Mouse (Mus musculus): Measurements from ENCODE around the gene Chst7. TPM values are rescaled to one million over a fixed set of nuclear protein-coding genes. Genes with fewer than 3 reads are reported as not detected.

Gene Chst7
- polyA plus RNA-seq (2015; fragmentation: Nextera tagmentation; extraction: Ambion mirVana), result 4.1 and 4.9 TPM in 2 replicates

GRCm38 (mm10) chrX:20059381-20059971 lies at the start of gene Chst7:
Chst7 (plus strand) TSS chrX:20059560.
- ATAC-seq (ENCODE audit: low FRiP score), result peak; percentile 74
- peak within 1 kb of the TSS; percentile 60 for H3K9ac ChIP-seq
- H3K4me2 ChIP-seq, result peak within 1 kb of the TSS; percentile 70
- H3K36me3 ChIP-seq, result no peaks in the 10 kb centered on the region
- peaks cover 6% of the 10 kb centered on the region; the same call in 1 of the 2 replicates for H3K4me1 ChIP-seq (replicated peaks)
- H3K27me3 ChIP-seq, result peaks cover 10% of the 10 kb centered on the region
- WGBS, result 22% methylated on average over 40 of the region's 40 CpGs
- no peaks in the 10 kb centered on the region for H3K9me3 ChIP-seq
- H3K27ac ChIP-seq, result no peak within 1 kb of the TSS
- peak within 1 kb of the TSS; percentile 48 for H3K4me3 ChIP-seq

DNA sequence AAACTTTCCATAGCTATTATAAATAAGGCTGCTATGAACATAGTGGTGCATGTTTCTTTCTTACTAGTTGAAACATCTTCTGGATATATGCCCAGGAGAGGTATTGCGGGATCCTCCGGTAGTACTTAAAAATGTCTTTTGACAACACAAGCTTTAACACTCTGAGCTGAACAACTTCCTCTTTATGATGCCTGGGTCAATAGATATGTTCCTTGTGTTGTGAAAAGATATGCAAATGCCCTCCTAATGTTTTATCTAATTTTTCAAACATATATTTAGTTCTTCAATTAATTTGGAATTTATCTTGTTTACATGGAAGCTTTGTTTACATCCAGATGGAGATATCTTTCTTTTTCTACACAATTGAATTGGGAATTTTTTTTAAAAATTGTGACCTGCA lies 47.1 kb upstream of the Chst7 start:
- H3K4me2 ChIP-seq, result no peak overlapping the region
- no peaks in the 10 kb centered on the region for H3K27me3 ChIP-seq
- no peak for ATAC-seq (ENCODE audit: low FRiP score)
- no peak overlapping the region for H3K9ac ChIP-seq
- H3K27ac ChIP-seq, result no peak overlapping the region
- 98% methylated on average over 2 of the region's 2 CpGs for whole genome bisulfite sequencing
- H3K4me3 ChIP-seq, result no peak overlapping the region
- H3K36me3 ChIP-seq, result no peaks in the 10 kb centered on the region
- H3K9me3 ChIP-seq, result no peaks in the 10 kb centered on the region
- no peaks in the 10 kb centered on the region for H3K4me1 ChIP-seq (replicated peaks)

DNA sequence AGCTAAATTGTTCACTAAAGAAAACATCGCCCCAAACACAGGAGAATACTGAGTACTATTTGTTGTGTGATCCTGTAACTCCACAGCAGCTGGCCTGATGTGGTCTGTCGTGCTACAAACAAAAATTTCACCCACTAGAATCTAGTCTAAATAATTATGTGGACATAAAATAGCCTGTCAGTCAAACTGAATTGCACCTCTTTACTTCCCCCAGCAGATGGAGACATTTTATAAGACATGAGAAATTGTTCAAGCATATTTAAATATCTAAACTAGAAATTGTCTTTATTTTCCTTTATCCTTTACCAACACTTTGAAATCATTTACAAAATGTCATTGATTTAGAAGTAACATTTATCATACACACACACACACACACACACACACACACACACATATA lies 38.4 kb upstream of the Chst7 start:
- Histone ChIP-seq H3K27ac (no peak overlapping the region), H3K9me3 (no peaks in the 10 kb centered on the region), H3K27me3 (no peaks in the 10 kb centered on the region), H3K4me2 (no peak overlapping the region), H3K4me1 (replicated peaks) (no peaks in the 10 kb centered on the region), H3K4me3 (no peak overlapping the region), H3K9ac (no peak overlapping the region), H3K36me3 (no peaks in the 10 kb centered on the region)
- 56% methylated on average over 2 of the region's 2 CpGs for WGBS
- no peak for ATAC-seq (ENCODE audit: low FRiP score)

GRCm38 (mm10) chrX:20060096-20060768 lies 872 bp downstream of the Chst7 start:
- Histone ChIP-seq H3K9ac (peak overlapping the region; percentile 60), H3K36me3 (no peaks in the 10 kb centered on the region), H3K27me3 (peaks cover 10% of the 10 kb centered on the region), H3K4me2 (peak overlapping the region; percentile 70), H3K9me3 (no peaks in the 10 kb centered on the region), H3K4me3 (peak overlapping the region; percentile 48), H3K4me1 (replicated peaks) (peaks cover 6% of the 10 kb centered on the region; the same call in 1 of the 2 replicates), H3K27ac (no peak overlapping the region)
- 23% methylated on average over 60 of the region's 65 CpGs for WGBS
- peak; percentile 71 for ATAC-seq (ENCODE audit: low FRiP score)

DNA sequence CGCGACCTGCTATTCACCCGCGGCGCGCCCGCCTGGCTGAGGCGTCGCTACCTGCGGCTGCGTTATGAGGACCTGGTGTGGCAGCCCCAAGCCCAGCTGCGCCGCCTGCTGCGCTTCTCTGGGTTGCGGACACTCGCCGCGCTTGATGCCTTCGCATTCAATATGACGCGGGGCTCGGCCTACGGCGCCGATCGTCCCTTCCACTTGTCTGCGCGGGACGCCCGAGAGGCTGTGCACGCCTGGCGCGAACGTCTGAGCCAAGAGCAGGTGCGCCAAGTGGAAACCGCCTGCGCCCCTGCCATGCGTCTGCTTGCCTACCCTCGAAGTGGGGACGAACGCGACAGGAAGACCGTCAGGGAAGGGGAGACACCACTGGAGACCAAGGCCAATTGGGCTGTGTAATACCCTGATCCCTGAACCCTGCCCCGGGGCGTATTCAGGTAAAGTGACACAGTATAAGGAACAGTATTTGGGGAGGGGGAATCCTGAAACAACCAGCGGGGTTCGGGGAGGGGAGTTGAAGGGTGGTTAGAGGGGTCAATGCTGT lies 1.5 kb downstream of the Chst7 start:
- Histone ChIP-seq H3K27me3 (peaks cover 10% of the 10 kb centered on the region), H3K9me3 (no peaks in the 10 kb centered on the region), H3K9ac (peak overlapping the region; percentile 60), H3K4me3 (peak overlapping the region; percentile 48), H3K36me3 (no peaks in the 10 kb centered on the region), H3K4me2 (peak overlapping the region; percentile 70), H3K27ac (no peak overlapping the region), H3K4me1 (replicated peaks) (peaks cover 6% of the 10 kb centered on the region; the same call in 1 of the 2 replicates)
- WGBS, result 27% methylated on average over 47 of the region's 47 CpGs
- ATAC-seq (ENCODE audit: low FRiP score), result peak; percentile 53

- no peak for ATAC-seq (ENCODE audit: low FRiP score)
- Histone ChIP-seq H3K4me3 (no peak overlapping the region), H3K9ac (no peak overlapping the region), H3K36me3 (no peaks in the 10 kb centered on the region), H3K27ac (no peak overlapping the region), H3K4me2 (no peak overlapping the region), H3K27me3 (peaks cover 10% of the 10 kb centered on the region), H3K9me3 (no peaks in the 10 kb centered on the region), H3K4me1 (replicated peaks) (peaks cover 6% of the 10 kb centered on the region; the same call in 1 of the 2 replicates)
- WGBS, result 51% methylated on average over 3 of the region's 3 CpGs
Observed at GRCm38 (mm10) chrX:20061764-20062480, 2.6 kb downstream of the Chst7 start.

DNA sequence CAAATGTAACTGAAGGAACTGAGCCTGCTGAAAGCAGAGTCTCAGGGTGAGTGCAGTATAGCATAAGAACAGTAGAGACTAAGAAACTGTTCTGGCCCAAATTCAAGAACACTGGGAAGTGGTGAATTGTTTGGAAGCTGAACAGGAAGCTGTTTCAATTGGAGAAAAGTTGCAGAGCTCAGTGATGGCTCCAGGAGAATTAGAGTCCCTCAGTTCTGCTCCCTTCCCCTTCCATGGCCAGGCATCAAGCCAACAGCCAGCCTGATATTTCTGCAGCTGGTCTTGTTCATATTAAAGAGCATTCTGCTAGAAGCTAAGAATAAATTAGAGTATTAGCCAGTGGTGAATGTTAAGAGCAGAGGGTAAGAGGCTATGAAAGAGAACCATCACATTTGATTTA lies 7.3 kb downstream of the Chst7 start:
- Histone ChIP-seq H3K4me1 (replicated peaks) (no peaks in the 10 kb centered on the region), H3K9ac (no peak overlapping the region), H3K36me3 (no peaks in the 10 kb centered on the region), H3K4me2 (no peak overlapping the region), H3K27me3 (peaks cover 5% of the 10 kb centered on the region), H3K9me3 (no peaks in the 10 kb centered on the region), H3K27ac (no peak overlapping the region), H3K4me3 (no peak overlapping the region)
- no peak for ATAC-seq (ENCODE audit: low FRiP score)

DNA sequence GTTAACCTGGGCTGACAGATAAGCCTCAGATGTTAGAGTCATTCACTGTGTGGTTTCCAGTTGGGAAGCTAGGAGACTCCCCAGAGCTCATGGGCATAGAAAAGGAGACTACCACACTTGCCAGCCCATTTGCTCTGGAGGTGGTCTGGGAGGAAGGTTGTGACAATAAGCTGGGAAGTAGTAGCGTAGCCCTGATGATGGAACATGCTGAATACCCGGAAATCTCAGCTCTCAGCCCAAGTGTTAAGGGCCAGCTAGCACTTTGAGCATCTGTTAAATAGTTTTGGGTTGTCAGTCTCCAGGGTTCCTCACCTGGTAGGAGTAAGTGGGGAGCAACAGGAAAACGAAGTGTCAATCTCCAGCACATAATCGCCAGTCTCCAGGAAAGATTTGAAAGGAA lies 10.8 kb downstream of the Chst7 start:
- no peak for ATAC-seq (ENCODE audit: low FRiP score)
- H3K27me3 ChIP-seq, result no peaks in the 10 kb centered on the region
- WGBS, result 53% methylated on average over 4 of the region's 4 CpGs

GRCm38 (mm10) chrX:20117717-20118116 lies 58.4 kb downstream of the Chst7 start:
- no peak for ATAC-seq (ENCODE audit: low FRiP score)
- Histone ChIP-seq H3K27me3 (no peaks in the 10 kb centered on the region), H3K36me3 (no peaks in the 10 kb centered on the region), H3K4me3 (no peak overlapping the region), H3K9ac (no peak overlapping the region), H3K27ac (no peak overlapping the region), H3K4me2 (no peak overlapping the region), H3K9me3 (no peaks in the 10 kb centered on the region), H3K4me1 (replicated peaks) (no peaks in the 10 kb centered on the region)
- WGBS, result 83% methylated on average over 2 of the region's 2 CpGs

More for the DNA sequence above, 10.8 kb downstream of the Chst7 start:
- no peak overlapping the region for H3K4me2 ChIP-seq
- H3K4me3 ChIP-seq, result no peak overlapping the region
- H3K9me3 ChIP-seq, result no peaks in the 10 kb centered on the region
- H3K36me3 ChIP-seq, result no peaks in the 10 kb centered on the region
- H3K9ac ChIP-seq, result no peak overlapping the region
- H3K27ac ChIP-seq, result no peak overlapping the region
- H3K4me1 ChIP-seq (replicated peaks), result no peaks in the 10 kb centered on the region

- H3K9me3 ChIP-seq, result no peaks in the 10 kb centered on the region
- H3K4me2 ChIP-seq, result no peak overlapping the region
- 82% methylated on average over 2 of the region's 2 CpGs for WGBS
- H3K4me1 ChIP-seq (replicated peaks), result no peaks in the 10 kb centered on the region
- no peak overlapping the region for H3K4me3 ChIP-seq
- H3K9ac ChIP-seq, result no peak overlapping the region
- H3K27ac ChIP-seq, result no peak overlapping the region
- ATAC-seq (ENCODE audit: low FRiP score), result no peak
- no peaks in the 10 kb centered on the region for H3K36me3 ChIP-seq
- H3K27me3 ChIP-seq, result no peaks in the 10 kb centered on the region
Observed at GRCm38 (mm10) chrX:20125481-20125880, 66.1 kb downstream of the Chst7 start.

GRCm38 (mm10) chrX:20128951-20129350 lies 69.6 kb downstream of the Chst7 start:
- Histone ChIP-seq H3K9me3 (no peaks in the 10 kb centered on the region), H3K9ac (no peak overlapping the region), H3K4me3 (no peak overlapping the region), H3K27ac (no peak overlapping the region), H3K4me1 (replicated peaks) (no peaks in the 10 kb centered on the region), H3K36me3 (no peaks in the 10 kb centered on the region), H3K27me3 (no peaks in the 10 kb centered on the region), H3K4me2 (no peak overlapping the region)
- no peak for ATAC-seq (ENCODE audit: low FRiP score)

DNA sequence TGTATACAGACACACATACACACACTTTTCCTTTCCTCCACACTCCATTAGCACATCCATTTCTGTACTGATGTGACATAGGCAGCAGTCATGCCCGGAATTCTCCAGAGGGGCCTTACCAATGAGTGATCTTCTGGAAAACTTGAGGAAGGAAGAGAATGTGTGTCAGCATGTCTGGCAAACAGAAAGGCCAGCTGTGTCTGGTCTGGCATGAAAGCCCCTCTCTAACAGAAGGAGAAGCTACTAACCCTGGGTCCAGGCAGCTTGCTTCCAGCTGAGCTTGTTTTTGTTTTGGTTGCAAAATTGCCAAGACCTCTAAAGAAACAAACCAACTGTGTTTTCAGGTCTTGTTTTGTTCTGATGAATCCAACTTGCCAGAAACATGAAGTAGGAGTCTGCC lies 70.1 kb downstream of the Chst7 start:
- no peaks in the 10 kb centered on the region for H3K4me1 ChIP-seq (replicated peaks)
- no peaks in the 10 kb centered on the region for H3K9me3 ChIP-seq
- no peak overlapping the region for H3K4me2 ChIP-seq
- 86% methylated on average over 1 of the region's 1 CpGs for WGBS
- no peak overlapping the region for H3K9ac ChIP-seq
- H3K4me3 ChIP-seq, result no peak overlapping the region
- H3K36me3 ChIP-seq, result no peaks in the 10 kb centered on the region
- H3K27me3 ChIP-seq, result no peaks in the 10 kb centered on the region
- no peak overlapping the region for H3K27ac ChIP-seq
- no peak for ATAC-seq (ENCODE audit: low FRiP score)
